Mouse (Mus musculus) neural tube, embryonic 12.5 days (tissue): ENCODE measurements around the gene G3bp2. TPM values are rescaled to one million over a fixed set of nuclear protein-coding genes. Genes with fewer than 3 reads are reported as not detected.

ENCODE experiments used
- ATAC-seq: fragments of 200-750 bp; cut with Nextera tagmentation; 2 replicates; pipeline ENCODE4 v1.8.0; 2017; ENCODE audit warnings: low read depth, mild to moderate bottlenecking, moderate TSS enrichment, moderate library complexity; ENCODE audit not compliant: low FRiP score
- H3K27ac ChIP-seq: fragments of 300-500 bp; sonication (generic); 2 replicates; pipeline ENCODE4 v1.5.1; 2016
- H3K27me3 ChIP-seq: fragments of 300-500 bp; sonication (generic); replicated peaks from 2 replicates; pipeline ENCODE4 v1.6.1; 2016; ENCODE audit warnings: mild to moderate bottlenecking
- H3K36me3 ChIP-seq: fragments of 300-500 bp; sonication (generic); 2 replicates; pipeline ENCODE4 v1.6.1; 2016; ENCODE audit warnings: mild to moderate bottlenecking
- H3K4me1 ChIP-seq: fragments of 300-500 bp; sonication (generic); 2 replicates; pipeline ENCODE4 v1.6.1; 2016
- H3K4me2 ChIP-seq: fragments of 300-500 bp; sonication (generic); replicated peaks from 2 replicates; pipeline ENCODE4 v1.6.1; 2016; ENCODE audit warnings: mild to moderate bottlenecking
- H3K4me3 ChIP-seq: fragments of 300-500 bp; sonication (generic); 2 replicates; pipeline ENCODE4 v1.5.1; 2016
- H3K9ac ChIP-seq: fragments of 300-500 bp; sonication (generic); 2 replicates; pipeline ENCODE4 v1.6.1; 2016; ENCODE audit warnings: mild to moderate bottlenecking
- H3K9me3 ChIP-seq: fragments of 300-500 bp; sonication (generic); 2 replicates; pipeline ENCODE4 v1.6.1; 2016; ENCODE audit warnings: mild to moderate bottlenecking
- WGBS: fragments of 180-500 bp; shearing (Covaris S2); methylation state at CpG from one replicate; pipeline ENCODE4 v1.1.7; 2016; 5-methylcytosine and 5-hydroxymethylcytosine counted together
- polyA plus RNA-seq: library from polyadenylated mRNA; unstranded; fragments of >200 nt; fragmentation: Nextera tagmentation; extraction: Ambion mirVana; gene quantifications from 2 replicates; pipeline ENCODE4 v1.2.1, GENCODE M21; 2016

The G3bp2 gene
- polyA plus RNA-seq, 1 experiment from 2014 or later = 327 TPM

DNA sequence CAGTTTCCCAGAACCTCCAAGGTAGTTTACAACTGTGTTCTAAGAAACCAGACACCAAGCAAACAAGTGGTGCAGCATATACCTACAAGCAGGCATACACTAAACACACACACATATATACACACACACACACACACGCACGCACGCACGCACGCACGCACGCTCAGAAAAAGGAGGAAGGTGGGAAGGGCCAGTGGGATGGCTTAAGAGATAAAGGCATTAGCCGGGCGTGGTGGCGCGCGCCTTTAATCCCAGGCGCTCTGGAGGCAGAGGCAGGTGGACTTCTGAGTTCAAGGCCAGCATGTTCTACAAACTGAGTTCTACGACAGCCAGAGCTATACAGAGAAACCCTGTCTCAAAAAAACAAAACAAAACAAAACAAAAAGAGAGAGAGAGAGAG, 9.5 kb downstream of the G3bp2 start:
- Histone ChIP-seq H3K27me3 (no peaks in the 10 kb centered on the region), H3K9ac (no peak overlapping the region), H3K4me1 (no peaks in the 10 kb centered on the region), H3K9me3 (no peaks in the 10 kb centered on the region), H3K4me3 (no peak overlapping the region), H3K36me3 (peaks cover 13% of the 10 kb centered on the region), H3K4me2 (no peak overlapping the region), H3K27ac (no peak overlapping the region)
- 97% methylated on average over 14 of the region's 14 CpGs for WGBS
- ATAC-seq = no peak

DNA sequence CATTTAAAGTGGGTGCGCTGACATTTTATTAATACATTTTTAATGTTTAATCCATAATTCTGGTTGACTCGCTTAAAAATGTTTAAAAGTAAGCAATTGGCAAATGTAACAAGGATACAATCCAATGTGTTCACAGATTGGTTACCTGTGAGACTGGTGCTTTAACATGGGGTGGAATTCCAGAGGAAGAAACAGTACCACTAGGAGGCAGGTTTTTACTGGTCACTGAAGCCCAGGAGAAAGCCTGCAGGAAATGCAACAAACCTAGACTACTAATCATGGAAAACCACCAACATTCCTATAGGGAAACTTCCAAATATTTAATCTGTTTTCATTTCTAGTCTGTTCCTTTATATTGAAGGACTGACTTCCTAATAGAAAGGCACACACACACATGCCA, 20.3 kb downstream of the G3bp2 start:
- Histone ChIP-seq H3K9ac (no peak overlapping the region), H3K9me3 (no peaks in the 10 kb centered on the region), H3K36me3 (peaks cover 55% of the 10 kb centered on the region), H3K4me1 (no peaks in the 10 kb centered on the region), H3K4me2 (no peak overlapping the region), H3K27me3 (no peaks in the 10 kb centered on the region), H3K4me3 (no peak overlapping the region), H3K27ac (no peak overlapping the region)
- 96% methylated on average over 2 of the region's 2 CpGs for WGBS
- no peak for ATAC-seq

DNA sequence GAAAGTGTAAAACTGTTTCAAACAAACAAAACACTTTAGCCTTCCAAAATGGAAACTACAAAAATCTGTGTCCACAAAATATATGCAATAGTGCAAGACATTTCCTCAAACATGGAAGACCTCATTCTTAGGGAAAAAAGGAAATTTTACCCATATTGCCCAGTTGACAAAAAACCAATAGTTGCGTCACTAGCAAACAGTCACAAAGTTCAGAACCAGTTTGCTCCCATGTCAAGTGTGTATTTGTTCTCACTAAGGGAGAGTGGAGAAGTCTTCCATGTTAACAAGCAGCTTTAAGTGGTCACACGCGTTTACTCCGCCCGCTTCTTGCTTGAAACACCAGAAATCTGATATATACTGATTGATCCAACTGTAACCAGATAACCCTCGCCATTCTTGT, 30.7 kb downstream of the G3bp2 start:
- WGBS = 93% methylated on average over 6 of the region's 6 CpGs
- ATAC-seq = no peak

DNA sequence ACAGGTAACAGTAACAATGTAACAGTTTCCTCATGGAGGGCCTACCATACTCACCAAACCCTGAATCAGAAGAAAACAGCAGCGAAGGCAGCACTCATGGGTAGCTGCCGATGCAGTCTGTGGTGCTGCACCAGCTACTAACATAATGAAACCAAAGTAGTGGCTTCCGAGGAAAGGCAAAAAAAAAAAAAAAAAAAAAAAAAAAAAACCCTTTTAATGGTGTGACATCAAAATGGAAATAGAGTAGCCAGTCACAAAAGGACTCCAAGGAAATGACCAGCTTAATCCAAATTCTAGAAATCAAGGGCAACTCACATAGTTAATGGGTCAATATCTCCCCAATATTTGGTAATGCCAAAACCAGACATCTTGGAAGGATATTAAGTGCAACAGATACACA, 33.1 kb downstream of the G3bp2 start:
- Histone ChIP-seq H3K4me1 (no peaks in the 10 kb centered on the region), H3K4me2 (no peak overlapping the region), H3K9me3 (no peaks in the 10 kb centered on the region), H3K36me3 (peaks cover 32% of the 10 kb centered on the region), H3K27me3 (no peaks in the 10 kb centered on the region), H3K4me3 (no peak overlapping the region), H3K27ac (no peak overlapping the region), H3K9ac (no peak overlapping the region)
- 89% methylated on average over 3 of the region's 3 CpGs for WGBS
- ATAC-seq = no peak

More for the DNA sequence above, 30.7 kb downstream of the G3bp2 start:
- H3K36me3 ChIP-seq = peaks cover 52% of the 10 kb centered on the region
- H3K27ac ChIP-seq = no peak overlapping the region
- no peak overlapping the region for H3K4me3 ChIP-seq
- no peaks in the 10 kb centered on the region for H3K4me1 ChIP-seq
- H3K9me3 ChIP-seq = no peaks in the 10 kb centered on the region
- no peaks in the 10 kb centered on the region for H3K27me3 ChIP-seq
- no peak overlapping the region for H3K9ac ChIP-seq
- H3K4me2 ChIP-seq = no peak overlapping the region

DNA sequence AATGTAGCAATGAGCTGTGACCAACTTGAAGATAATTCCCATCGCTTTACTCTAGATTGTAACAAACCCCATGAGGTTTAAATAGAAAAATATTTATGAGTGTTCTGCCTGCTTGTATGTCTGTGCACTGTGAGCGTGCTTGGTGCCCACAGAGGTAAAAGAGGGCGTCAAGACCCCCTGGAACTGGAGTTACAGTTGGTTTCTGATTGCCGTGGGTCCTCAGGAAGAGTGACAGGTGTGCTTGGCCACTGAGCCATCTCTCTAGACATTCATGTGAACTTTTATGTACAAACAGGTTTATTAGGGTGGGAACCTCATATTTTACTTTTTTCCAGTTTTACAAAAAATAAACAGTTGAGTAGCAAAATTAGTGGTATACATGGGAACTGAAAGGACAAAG, 39.7 kb downstream of the G3bp2 start, which contains the start of gene Cdkl2:
TSS of gene Cdkl2 (minus strand) at position 101 of the 400 bp plus-strand sequence.
- no peak for ATAC-seq
- WGBS = 81% methylated on average over 4 of the region's 4 CpGs
- no peak within 1 kb of the TSS for H3K27ac ChIP-seq
- H3K36me3 ChIP-seq = no peaks in the 10 kb centered on the region
- peak within 1 kb of the TSS; percentile 98 for H3K4me2 ChIP-seq
- no peaks in the 10 kb centered on the region for H3K27me3 ChIP-seq
- 0 out of 2 replicates have a peak, but pooled peaks cover 6% of the 10 kb centered on the region for H3K4me1 ChIP-seq
- H3K9ac ChIP-seq = peak within 1 kb of the TSS; percentile 54
- H3K4me3 ChIP-seq = peak within 1 kb of the TSS; percentile 71
- no peaks in the 10 kb centered on the region for H3K9me3 ChIP-seq

DNA sequence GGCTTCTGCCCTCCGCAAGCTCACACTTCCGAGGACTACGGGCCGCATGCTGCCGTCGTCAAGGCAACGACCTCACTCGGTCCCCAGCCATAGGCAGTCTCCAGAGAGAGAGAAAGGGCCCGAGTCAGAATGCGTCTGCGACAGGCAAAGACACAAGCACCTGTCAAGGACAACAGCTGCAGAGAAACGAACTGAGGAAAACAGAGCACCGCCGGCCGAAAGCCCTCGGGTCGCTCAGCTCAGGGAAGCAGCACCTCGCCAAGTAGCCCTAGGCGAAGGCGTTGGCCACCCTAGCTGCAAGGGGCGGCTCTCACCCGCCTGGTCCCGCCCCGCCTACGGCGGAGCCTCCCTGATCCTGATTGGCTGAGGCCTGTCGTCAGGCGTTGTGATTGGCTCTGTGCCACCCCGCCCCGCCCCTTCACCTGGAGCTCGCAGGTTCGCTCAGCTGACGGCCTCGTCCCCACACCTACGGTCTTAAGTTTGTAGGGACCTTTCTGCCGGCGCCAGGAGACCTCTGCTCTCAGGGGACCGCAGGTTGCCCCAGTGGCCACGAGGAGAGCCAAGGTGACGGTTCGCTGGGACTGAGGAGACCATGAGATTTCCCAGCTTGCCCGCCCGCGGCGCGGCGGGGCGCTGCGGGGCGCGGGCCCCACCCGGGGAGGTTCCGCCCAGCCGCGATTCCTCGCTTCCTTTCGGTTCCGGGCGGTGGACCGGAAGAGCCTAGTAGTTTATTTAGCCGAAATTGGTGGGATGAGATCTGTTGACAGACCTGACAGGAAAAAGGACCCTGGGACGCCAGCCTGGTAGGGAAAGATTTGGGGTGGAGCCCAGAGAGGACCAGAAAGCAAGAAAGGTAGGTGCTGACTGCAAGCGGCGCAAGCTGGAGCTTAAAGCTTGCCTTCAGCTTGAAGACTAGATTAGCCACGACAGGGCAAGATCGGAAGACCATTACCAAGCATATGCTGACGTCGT, 40.9 kb downstream of the G3bp2 start:
- Histone ChIP-seq H3K4me3 (peak overlapping the region; percentile 71), H3K36me3 (no peaks in the 10 kb centered on the region), H3K9me3 (no peaks in the 10 kb centered on the region), H3K27ac (no peak overlapping the region), H3K4me1 (0 out of 2 replicates have a peak, but pooled peaks cover 6% of the 10 kb centered on the region), H3K4me2 (peak overlapping the region; percentile 98), H3K27me3 (no peaks in the 10 kb centered on the region), H3K9ac (peak overlapping the region; percentile 54)
- WGBS = under 1% methylated on average over 68 of the region's 68 CpGs
- peak; percentile 99 for ATAC-seq

DNA sequence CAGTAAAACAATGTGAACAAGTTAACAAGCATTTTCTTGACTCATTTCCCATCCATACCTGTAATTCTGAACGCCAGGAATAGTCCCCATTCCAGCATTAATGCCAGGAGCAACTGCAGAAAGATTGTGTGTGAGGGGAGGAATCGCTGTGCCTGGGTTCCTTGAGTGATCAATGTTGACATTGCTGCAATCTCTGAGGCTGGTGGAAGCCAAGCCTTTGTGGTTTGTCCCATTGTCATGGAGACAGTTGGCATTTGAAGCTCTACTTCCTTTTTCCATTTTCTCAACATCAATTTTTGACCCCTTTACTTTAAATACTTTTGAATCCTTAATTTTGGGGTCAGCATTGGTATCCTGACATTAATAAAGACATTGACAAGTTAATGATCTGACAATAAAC, 63.6 kb downstream of the G3bp2 start:
- Histone ChIP-seq H3K27me3 (no peaks in the 10 kb centered on the region), H3K4me2 (no peak overlapping the region), H3K4me1 (no peaks in the 10 kb centered on the region), H3K36me3 (no peaks in the 10 kb centered on the region), H3K4me3 (no peak overlapping the region), H3K27ac (no peak overlapping the region), H3K9ac (no peak overlapping the region), H3K9me3 (no peaks in the 10 kb centered on the region)
- 66% methylated on average over 2 of the region's 2 CpGs for WGBS
- ATAC-seq = no peak

DNA sequence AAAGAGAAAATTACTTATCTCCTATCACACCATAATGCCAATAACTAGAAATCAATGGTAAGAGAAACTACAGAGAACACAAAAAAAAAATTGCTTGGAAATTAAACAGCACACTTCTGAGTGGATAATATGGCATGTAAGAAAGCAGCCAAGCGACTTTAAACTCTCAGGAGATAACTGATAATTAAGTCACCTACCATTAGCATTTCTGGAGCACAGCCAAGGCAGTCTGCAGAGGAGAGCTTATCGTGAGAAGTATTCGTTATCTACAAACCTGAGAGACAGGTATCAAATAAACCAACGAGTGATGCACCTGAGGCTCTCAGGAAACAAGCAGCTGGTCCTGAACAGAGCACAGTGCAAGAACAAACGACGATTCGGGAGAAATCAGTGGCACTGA, 71.8 kb downstream of the G3bp2 start:
- no peak for ATAC-seq
- Histone ChIP-seq H3K27me3 (no peaks in the 10 kb centered on the region), H3K36me3 (no peaks in the 10 kb centered on the region), H3K9me3 (no peaks in the 10 kb centered on the region), H3K4me1 (no peaks in the 10 kb centered on the region), H3K4me2 (no peak overlapping the region), H3K9ac (no peak overlapping the region), H3K4me3 (no peak overlapping the region), H3K27ac (no peak overlapping the region)
- 81% methylated on average over 7 of the region's 7 CpGs for WGBS

DNA sequence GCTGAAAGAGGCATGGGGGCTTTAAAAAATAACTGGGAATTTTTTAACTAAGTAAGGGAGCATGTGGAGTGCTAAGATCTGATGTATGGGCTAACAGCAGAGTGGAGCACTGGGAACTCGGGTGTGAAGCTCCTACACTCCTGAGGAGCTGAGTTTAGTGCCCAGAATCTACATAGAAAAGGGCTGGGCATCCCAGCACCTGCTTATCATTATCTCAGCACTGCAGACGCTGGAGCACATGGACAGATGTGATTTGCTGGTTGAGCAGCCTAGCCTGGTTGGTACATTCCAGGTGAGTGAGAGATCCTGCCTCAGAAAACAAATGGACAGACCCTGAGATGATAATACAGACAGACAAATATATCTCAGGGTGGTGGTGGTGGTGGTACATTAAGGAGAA, 73.7 kb downstream of the G3bp2 start:
- H3K27ac ChIP-seq = no peak overlapping the region
- no peak overlapping the region for H3K4me2 ChIP-seq
- 49% methylated on average over 2 of the region's 2 CpGs for WGBS
- no peak overlapping the region for H3K9ac ChIP-seq
- H3K4me1 ChIP-seq = no peaks in the 10 kb centered on the region
- no peaks in the 10 kb centered on the region for H3K27me3 ChIP-seq
- no peaks in the 10 kb centered on the region for H3K9me3 ChIP-seq
- no peak overlapping the region for H3K4me3 ChIP-seq
- no peaks in the 10 kb centered on the region for H3K36me3 ChIP-seq
- no peak for ATAC-seq

DNA sequence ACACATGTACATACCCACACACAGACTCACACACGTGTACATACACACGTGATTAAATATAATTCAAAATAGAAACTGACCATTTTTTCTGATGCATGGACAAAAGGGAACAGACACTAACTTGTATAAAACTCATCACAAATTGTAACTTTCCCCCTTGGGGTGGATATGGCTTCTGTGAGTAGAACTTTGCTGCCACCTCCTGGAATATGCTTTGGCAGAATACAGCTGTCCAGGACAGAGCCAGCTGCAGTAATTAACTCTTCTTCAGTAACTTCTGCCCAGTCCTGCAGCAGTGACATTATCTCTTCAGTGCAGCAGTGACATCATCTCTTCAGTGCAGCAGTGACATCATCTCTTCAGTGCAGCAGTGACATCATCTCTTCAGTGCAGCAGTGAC, 80.5 kb downstream of the G3bp2 start:
- H3K27me3 ChIP-seq = no peaks in the 10 kb centered on the region
- H3K9me3 ChIP-seq = peaks cover 8% of the 10 kb centered on the region; the same call in 1 of the 2 replicates
- no peaks in the 10 kb centered on the region for H3K36me3 ChIP-seq
- no peak overlapping the region for H3K9ac ChIP-seq
- H3K4me1 ChIP-seq = no peaks in the 10 kb centered on the region
- no peak overlapping the region for H3K4me2 ChIP-seq
- H3K4me3 ChIP-seq = no peak overlapping the region
- 74% methylated on average over 2 of the region's 2 CpGs for WGBS
- H3K27ac ChIP-seq = no peak overlapping the region
- no peak for ATAC-seq
